Mouse (Mus musculus): ENCODE data around the gene 1700016K19Rik. TPM values are rescaled to one million over a fixed set of nuclear protein-coding genes. Genes with fewer than 3 reads are reported as not detected.
"Not testable (repeated sequence)": the region's sequence is repeated elsewhere in the genome, so short reads cannot be mapped to it uniquely, and the experiment has no call there.

Gene 1700016K19Rik
- total RNA-seq, 2 experiments from 2014 or later, result not detected

GRCm38 (mm10) chr11:75984581-75984980, 15.1 kb upstream of the 1700016K19Rik start:
- no peak for DNase-seq (ENCODE audit: low spot score in 2 of 2)

DNA sequence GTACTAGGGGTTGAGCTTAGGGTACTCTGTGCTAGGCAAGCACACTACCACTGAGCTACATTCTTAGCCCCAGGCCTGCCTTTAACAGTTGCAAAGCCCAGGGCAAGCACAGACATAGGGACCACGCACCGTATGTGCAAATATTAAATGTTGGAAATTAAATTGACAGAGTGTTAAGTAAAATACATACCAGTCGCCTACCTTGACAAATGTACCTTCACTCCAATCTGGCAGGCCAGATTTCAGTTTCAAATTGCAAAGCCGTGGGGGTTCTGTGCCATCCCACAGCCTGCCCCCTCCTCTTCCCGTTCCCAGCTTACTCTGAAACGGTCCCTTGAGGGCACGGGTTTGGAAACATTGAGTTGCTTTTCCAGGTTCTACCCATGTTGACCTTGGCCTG, 13.8 kb upstream of the 1700016K19Rik start:
- DNase-seq (ENCODE audit: low spot score in 2 of 2), result no peak

DNA sequence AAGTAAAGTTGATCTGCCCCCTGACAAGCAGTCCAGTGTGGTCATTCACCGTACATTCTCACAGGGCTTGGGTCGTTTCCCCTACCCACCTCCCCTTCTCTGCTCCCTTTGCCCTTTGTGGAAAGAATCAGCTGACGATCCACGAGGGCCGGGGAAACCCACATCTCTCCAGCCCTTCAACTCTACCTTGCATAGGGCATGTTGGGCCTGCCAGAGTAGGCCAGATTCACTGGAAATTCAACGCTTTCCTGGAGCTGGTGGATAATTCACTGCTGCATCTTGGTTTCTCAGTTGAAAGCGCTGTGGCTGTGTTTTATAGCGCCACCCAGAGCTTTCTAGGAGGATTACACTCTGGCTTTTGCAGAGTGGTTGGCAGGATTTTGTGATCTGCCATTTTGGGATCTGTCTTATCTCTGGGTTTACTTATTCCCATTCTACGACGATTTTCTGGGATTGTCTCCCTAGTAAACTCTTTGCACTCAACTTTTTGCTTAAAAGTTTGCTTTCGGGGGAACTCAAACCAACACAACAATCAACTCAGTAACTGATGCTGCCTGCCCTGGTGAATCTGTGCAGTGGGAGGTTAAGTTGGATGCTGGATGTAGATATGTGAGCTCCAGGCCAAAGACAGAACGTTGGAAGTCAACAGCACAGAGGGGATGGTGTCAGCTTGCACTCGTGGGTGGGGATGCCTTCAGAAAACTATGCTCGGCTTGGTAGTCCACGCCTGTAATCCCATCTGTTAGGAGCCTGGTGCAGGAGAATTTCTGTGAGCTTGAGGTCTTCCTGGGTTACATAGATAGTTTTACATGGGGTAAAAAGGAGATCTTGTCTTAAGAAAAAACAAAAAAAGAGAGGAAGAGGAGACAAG, 8.5 kb upstream of the 1700016K19Rik start:
- DNase-seq (ENCODE audit: low spot score in 2 of 2), result no peak

DNA sequence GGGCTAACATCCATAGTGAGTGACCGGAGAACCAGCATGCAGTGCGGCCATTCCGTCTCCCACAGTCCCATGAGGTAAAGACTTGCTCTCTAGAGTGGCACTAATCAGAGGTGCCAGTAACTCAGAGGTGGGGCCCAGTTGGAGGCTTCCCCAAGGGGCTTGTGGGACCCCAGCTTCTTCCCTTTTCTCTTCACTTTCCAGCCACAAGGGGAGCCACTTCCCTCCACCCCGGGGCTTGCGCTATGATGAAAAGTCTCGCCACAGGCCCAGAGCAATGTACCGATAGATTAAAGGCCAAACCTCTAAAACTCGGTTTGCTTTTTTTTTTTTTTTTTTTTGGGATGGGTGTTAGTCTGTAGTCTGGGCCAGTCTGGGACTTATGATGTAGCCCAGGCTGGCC, 7.8 kb upstream of the 1700016K19Rik start:
- no peak for DNase-seq (ENCODE audit: low spot score in 2 of 2)

GRCm38 (mm10) chr11:75992481-75992880, 7.2 kb upstream of the 1700016K19Rik start:
- DNase-seq (ENCODE audit: low spot score in 2 of 2), result no peak

- DNase-seq (ENCODE audit: low spot score in 2 of 2), result no peak
Measured at GRCm38 (mm10) chr11:75994357-75994756, 5.4 kb upstream of the 1700016K19Rik start.

GRCm38 (mm10) chr11:76000701-76001100, 989 bp downstream of the 1700016K19Rik start:
- DNase-seq (ENCODE audit: low spot score in 2 of 2), result no peak

DNA sequence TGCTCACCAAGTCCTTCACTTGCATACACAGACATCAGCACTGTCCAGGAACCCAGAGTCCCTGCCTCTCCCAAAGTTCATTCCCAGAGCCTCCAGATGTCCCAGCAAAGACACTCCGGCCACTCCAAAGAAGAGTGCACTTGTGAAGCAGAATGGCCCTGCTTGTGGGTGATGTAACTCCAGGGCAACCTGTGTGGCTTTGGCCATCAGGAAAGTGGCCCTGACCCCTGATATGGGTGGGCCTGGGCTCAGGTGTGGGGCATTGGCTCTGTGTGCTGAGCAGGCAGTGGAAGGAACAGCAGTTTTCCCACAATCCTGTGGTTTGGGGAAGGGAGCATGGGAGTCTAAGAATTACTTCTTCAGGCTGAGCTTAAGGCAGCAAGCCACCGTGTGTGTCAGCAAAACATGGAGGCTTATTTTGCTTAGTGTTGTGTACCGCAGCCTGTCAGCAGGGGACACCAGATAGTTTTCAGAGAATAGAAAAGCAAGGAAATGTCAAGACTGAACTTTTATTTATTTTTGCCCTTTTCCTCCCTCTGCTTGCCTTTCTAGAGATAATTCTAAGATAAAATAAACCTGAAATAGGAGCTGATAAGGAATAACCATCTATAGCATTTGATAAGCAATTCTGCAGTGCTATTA, 1.6 kb downstream of the 1700016K19Rik start:
- no peak for DNase-seq (ENCODE audit: low spot score in 2 of 2)

DNA sequence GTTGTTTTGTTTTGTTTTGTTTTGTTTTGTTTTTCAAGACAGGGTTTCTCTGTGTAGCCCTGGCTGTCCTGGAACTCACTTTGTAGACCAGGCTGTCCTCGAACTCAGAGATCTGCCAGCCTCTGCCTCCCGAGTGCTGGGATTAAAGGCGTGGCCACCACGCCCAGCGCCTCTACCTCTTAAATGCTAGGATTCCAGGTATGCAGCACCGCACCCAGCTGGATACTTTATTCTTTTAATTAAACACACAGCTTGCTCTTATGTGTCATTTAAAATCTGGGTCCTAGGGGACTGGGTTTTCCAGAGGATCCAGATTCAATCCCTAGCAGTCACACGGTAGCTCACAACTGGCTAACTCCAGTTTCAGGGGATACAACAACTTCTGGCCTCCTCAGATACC, 4.6 kb downstream of the 1700016K19Rik start:
- DNase-seq (ENCODE audit: low spot score in 2 of 2), result not testable (repeated sequence)

DNA sequence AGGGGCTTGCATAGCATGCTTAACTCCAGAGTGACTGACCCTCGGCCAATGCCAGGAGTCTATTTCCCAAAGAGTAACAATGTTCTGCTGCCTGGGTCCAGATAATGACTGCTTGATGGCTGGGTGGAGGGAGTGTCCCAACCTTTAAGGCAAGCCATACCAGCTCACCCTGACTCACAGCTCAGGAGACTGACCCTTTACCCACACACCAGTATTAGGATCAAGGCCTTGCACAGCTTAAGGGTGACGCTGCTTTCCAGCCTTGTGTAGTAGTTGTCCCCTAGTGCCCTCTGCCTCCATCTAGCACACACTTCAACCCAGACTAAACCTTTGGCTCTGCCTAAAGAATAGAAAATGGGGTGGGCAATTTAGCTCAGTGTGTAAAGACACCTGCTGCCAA, 8.4 kb downstream of the 1700016K19Rik start:
- DNase-seq (ENCODE audit: low spot score in 2 of 2), result no peak

DNA sequence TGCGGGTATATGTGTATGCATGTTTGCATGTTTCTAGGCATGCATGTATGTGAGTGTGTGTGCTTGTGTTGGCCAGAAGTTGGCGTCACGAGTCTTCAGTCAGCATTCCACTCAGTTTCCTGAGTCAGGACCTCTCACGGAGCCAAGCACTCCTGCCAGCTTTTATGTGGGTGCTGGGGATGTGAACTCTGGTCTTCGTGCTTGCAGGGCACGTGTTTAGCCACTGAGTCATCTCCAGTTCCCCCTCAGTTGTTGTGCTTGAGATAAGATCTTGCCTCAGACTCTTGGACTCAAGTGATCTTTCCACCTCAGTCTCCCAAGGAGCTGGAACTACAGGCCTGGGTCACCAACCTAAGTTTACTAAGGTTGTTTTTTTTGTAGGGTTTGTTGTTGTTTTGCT, 9.4 kb downstream of the 1700016K19Rik start:
- no peak for DNase-seq (ENCODE audit: low spot score in 2 of 2)

DNA sequence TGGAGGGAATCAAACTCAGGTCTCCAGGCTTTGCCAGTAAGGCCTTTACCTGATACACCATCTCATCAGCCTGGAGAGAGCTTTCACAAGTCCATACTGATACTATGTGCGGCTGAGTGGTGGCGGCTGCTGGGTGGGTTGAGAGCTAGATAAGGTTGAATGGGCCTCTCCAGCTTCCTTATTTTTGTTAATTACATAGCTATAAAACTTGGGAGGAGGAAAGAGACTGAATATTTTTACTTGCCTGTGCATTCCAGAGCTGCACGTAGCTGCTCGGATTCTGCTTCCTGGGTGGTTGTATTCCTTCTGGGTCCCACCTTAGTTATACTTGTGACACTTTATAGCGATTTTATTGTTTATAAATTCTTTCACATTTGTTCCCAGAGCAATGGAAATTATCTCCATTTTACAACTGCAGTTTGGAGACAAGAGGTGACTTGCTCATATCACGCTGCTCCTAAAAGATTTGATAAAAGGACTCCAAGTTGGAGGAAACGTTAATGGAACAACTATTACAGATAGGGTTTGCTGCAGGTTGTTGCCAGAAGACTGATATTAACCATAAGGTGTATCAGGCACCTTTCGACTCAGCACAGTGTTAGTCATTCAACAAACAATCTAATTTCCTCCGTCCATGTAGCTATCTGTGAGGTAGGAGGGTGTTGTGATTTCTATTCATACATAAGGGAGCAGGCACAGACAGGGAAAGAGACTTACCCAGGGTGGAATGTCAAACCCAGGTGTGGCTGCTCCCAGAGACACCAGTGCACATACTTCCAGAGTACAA, 11.3 kb downstream of the 1700016K19Rik start:
- DNase-seq (ENCODE audit: low spot score in 2 of 2), result no peak

GRCm38 (mm10) chr11:76015251-76015650, 15.5 kb downstream of the 1700016K19Rik start:
- no peak for DNase-seq (ENCODE audit: low spot score in 2 of 2)

- DNase-seq (ENCODE audit: low spot score in 2 of 2), result no peak
Measured at GRCm38 (mm10) chr11:76015814-76016213, 16.1 kb downstream of the 1700016K19Rik start.

DNA sequence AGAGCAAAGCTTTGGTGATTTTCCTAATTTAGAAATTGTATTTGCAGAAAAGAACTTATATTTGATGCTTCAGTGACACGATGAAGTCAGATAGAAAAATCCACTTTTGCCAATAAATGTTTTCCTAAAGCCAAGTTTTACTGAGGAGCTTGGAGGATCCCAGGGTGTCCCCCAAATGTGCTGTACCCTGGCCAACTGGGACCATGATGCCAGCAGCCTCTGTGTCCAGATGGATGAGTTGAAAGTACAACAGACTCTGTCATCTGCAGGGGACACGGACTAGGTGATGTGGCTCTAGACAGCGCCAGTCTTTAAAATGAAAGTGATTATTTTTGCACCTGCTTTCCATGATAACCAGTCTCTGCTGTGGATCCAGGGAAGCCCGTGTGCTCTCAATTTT, 20.2 kb downstream of the 1700016K19Rik start:
- no peak for DNase-seq (ENCODE audit: low spot score in 2 of 2)

- no peak for DNase-seq (ENCODE audit: low spot score in 2 of 2)
Measured at GRCm38 (mm10) chr11:76020916-76021315, 21.2 kb downstream of the 1700016K19Rik start.

DNA sequence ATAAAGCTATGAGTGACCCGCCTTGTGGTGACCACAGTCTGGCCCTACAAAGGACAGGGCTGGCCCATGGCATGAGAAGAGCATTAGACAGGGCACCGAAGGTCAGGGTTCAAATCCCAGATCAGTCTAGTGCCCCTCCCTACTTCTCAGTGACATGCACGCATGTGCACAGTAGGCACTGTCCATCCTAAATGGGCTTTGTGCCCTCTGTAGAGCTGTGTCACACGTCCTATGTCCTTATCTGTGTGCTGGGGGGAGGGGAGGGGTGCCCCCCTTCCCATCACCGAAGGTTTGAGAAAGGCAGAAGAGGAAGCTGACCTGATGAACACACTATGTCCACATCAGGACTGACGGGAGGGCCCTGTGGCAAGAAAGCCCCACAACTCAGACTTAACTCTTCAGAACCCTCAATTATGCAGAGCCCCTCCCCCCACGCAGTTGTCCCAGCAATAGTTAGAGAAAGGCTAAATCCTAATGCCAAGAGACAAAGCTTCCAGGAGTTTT, 25.4 kb downstream of the 1700016K19Rik start:
- no peak for DNase-seq (ENCODE audit: low spot score in 2 of 2)

DNA sequence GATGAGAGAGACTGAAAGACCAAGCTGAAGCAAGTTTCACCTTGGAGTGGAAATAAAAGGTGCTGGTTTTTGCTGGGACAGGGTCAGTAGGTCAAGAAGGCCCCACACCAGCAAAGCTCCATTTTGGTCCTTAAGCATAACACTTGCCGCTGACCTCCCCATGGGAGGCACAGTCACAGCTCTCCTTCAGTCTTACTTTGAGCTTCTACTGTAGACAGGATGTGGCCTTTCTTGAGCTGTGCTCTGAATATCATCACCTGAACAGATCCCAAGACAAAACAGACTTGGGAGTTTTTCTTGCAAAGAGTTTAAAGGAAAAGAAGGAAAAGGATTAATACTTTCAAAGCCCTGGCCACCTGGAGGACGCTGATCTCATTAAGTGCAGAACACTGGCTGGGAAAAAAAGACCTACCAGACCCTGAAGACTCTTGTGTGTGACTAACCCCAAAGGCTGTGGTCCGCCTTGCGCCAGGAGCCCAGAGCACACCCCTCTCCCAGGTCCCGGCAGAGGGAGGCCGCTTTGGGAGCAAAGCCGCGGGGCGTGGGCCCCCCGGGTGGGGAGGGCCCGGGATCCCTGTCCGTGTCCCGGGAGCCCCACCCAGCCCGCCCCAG, 26.9 kb downstream of the 1700016K19Rik start:
- DNase-seq (ENCODE audit: low spot score in 2 of 2), result no peak

GRCm38 (mm10) chr11:76027139-76028071, 27.7 kb downstream of the 1700016K19Rik start, which contains the start of gene Rflnb:
Gene Rflnb, minus strand, starts transcription at chr11:76027782.
- DNase-seq (ENCODE audit: low spot score in 2 of 2), result peak; percentile 81 to 86

- DNase-seq (ENCODE audit: low spot score in 2 of 2), result no peak
Measured at GRCm38 (mm10) chr11:76028072-76028465, 28.4 kb downstream of the 1700016K19Rik start.

All from adrenal gland, postnatal 4 days (tissue).